Mouse (Mus musculus): ENCODE measurements around the gene Sox5.

Sox5 gene

DNA sequence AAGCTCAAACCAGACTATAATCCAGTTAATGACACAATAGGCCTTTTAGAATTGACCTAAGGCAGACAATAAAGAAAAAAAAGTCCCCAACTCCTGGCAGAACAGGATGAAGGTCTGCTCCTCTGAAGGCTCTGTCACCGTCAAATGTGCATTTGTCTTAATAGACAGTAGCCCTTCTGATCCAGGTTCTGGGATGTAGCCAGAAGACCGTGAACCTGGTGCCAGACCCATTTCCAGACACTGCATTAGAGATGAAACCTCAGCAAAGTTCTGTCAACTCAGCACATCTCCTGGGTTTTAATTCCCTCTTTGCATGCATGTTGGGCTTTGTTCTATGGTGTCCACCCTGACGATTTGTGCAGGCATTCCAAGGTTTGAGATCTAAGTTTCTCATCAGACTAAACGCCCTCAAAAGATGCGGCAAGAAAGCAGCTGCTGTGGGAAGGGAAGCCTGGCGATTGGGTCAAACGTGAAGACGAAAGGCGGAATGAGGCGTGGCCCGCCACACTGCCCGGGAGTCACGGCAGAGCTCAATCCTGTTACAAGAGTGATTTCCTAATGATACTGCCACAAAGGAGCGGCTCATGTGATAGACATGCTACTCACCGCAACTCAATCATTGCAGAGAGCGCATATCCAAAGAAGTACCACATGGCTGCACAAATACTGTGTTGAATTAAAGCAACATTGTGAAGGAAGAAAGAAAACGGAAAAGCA lies 394.1 kb downstream of the Sox5 start:
- no peak for DNase-seq

DNA sequence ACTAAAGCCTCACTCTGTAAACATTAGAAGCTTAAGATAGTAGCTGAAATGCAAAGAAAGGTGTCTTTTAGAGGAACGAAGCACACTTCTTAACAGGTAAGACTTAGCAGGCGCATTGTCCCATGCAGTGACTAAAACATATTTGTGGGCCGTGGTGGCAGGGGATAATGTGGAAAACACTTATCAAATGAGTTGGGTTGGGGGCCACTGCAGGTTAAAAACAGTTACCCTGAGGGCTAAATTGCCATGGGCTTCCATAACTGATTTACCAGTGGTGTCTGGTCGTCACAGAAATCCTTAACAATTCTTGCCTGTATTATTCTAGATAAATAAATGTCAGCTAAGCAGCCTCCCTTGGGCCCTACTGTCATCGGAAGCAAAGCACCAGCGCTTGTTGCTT lies 401.1 kb downstream of the Sox5 start:
- DNase-seq, result no peak

DNA sequence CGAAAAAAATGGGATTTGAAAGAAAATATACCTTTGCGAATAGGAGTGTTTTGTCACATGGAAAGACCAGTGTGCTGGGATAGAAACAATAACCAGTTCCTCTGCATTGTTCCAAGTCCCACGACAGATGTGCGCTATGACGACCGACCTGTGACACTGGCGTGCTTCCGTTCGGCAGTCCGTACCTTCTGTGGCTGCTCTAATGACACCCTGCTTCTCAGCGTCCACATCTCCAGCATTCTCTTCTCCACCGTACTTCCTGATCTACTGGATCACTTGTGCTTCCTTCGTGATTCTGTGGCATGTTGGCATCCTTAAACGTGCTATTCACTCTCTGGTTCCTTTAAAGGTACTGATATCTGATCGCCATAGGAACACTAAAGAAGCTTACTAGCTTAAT lies 401.6 kb downstream of the Sox5 start:
- DNase-seq, result no peak

DNA sequence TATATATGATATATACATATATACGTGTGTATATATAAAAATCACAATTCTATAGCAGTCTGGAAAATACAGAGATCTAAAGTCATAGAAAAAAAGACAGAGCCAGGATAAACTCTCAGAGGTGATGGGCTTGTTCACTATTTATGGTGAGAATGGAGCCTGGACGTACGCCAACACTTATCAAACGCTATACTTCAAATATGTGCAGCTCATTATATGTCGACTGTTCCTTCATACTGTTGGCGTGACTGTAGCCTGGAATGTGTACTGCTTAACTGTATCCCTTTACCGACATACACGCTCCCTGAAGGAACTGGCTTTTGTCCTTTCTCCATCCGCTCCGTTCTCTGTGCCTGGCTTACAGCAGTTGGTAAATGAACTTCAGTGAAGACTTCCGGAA lies 407.0 kb downstream of the Sox5 start:
- DNase-seq, result no peak

DNA sequence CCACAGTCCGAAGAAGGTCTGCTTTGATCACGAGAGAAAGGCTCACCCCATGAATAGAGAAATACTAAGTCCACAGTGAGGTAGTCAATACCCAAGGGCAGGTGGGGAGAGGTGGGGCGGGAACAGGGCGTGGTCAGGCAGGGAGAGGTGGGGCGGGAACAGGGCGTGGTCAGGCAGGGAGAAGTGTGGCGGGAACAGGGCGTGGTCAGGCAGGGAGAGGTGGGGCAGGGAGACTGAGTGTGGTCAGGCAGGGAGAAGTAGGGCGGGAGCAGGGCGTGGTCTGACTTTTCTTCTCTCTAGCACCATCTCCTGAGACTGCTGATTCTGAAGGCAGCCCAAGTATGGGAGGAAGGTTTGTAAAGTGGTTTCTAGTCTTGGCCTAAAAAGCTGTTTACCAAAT lies 411.1 kb downstream of the Sox5 start:
- DNase-seq, result no peak

DNA sequence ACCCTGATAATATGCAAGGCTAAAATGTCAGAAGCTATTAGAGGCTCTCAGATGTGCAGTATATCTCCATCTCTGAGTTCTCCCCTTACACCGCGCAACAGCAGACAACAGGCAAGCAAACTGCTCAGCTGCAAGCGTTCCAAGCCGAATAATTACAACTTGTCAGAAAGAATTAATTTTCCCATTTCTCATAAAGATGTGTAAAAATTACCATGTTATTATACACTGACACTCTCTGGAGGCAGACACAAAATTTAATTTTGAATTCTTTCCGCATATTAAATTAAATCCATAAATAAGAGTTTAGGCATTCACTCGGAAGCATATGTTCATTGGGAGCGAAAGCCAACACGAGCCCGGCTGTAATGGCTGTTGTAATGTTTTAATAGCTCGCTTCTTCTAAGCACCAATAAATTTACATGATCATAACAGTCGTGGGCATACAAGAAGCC lies 414.1 kb downstream of the Sox5 start:
- DNase-seq, result no peak

DNA sequence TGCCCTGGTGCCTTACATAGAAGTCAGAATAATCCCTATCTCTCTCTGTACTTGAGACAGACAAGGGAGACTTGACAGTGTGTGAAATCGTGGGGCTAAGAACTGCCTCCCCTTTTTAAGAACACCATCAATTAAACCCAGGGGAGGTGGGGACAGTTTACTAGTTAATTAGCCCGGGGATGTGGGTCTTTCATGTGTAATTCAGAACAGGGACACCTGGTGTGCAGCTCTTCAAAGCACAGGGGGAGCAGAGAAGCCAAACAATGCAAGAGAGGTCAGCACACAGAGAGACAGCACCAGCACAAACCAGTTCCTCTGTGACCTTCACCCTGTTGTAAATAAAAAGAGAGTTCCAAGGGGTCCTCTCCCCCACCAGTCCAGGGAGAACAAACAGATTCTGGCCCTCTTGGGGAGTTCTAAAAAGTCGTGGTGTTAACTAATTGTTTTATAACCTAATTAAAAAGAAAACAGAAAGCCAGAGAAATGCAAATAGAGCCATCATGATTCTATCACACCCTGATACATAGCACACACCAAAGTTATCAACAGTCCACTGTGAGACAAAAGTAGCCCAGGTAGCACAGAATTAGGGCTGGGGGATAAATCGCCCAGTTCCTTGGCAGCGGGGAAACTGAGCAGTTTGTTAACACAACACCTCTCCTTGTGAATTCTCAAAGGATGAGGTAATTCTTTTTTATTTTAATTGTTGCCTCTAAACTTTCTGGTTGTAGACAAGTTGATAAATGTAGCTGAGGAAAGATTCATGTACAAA lies 420.3 kb downstream of the Sox5 start:
- DNase-seq, result no peak

DNA sequence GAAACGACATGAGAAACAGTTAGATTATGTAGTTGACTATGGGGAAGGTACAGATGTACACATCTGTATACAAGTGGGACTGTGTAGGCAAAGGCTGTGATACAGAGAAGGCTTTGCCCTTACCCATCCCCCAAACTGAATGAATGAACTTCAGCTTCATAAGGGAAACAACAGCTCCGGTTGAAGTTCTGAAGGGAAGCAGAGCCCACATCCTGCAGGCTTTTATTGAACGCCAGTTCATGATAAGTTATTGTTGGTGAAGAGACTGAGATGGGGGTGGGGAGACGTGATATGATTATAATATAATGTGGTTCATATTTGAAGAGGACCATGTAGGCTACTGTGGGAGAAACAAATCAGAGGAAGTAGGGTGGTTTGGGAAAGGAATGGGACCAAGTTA lies 424.7 kb downstream of the Sox5 start:
- no peak for DNase-seq

DNA sequence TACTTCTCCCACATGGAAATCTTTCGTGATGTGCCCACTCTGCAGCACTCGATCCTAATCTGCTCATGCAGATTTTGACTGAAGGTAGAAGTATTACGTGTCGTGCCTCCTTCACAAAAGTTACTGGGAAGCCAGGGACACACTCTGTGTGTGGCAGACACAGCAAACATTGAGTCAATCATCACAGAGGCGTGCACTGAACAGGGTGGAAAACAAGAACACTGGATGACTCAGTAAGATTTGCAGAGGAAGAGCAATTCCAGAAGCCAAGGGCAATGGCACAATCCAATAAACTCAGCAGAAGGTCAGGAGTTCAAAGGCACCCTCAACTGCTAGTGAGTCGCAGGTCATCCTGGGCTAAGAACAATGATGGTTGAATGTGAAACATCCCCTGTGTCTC lies 430.7 kb downstream of the Sox5 start:
- DNase-seq, result no peak

DNA sequence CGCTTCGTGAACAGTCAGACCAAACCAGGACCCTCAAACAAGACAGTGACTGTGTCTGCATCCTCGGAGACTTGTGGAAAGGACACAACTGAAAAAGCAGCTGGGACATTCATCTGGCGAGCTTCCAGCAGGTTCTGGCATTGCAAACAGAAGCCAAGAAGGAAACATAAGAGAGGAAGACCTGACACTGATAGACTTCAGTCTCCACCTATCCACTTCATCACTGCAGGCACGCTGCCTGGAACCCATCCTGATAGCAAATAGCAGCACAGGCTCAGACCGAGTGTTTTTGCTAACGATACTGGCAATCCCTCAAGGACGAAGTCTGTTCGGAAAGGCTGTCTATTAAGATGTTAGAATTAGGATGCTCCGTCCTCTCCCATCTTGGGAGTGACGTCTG lies 438.4 kb downstream of the Sox5 start:
- DNase-seq, result peak; percentile 9

DNA sequence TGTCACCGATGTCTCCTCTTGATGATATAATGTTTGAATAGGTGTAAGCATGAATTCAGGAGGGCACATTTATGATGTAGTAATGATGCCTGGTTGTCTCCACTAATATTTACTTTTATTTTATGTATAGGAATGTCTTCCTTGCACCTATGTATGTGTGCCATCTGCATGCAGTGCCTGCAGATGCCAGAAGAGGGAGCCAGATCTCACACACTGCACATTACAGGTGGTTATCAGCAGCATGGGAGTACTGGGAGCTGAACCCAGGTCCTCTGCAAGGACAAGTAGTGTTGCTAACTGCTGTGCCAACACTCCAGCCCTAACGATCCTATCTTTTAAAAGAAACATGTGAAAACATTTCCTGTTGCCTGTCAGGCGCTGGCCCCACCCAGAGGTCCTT lies 442.2 kb downstream of the Sox5 start:
- no peak for DNase-seq

DNA sequence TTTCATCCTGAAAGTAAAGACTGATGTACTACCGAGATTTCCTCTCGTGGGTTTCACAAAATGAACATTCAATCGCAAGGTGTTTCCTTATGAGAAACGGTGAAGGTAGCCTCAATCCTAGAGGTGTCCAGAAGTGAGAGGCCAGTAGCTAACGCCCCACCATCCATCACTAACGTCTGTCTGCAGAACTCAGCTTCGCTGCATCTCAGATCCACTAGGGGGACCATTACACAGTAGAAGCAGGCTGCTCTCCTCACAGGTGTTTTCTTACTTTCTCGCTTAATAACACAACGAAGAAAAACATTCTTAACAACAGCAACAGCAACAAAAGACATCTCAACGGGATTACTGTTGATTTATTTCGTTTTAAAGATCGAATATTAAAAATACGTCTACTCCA lies 442.8 kb downstream of the Sox5 start:
- DNase-seq, result peak; percentile 25

DNA sequence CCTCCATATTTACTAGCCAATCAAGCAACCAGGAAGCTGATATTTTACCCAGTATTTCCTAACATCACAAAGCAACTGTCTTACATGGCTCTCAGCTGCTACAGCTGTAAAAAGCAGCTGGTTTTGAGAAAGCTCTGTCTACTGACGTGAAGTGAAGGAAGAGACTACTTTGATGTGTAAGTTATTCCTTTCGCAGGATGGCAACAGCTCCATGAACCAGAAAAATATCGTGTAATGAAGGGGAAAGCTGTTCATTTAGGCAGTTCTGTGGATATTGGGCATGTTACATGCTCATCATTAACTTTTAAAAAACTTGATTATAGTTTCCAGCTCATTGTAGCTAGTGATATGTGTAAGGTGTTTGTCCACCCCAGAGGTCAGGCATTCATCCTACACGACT lies 443.6 kb downstream of the Sox5 start:
- no peak for DNase-seq

DNA sequence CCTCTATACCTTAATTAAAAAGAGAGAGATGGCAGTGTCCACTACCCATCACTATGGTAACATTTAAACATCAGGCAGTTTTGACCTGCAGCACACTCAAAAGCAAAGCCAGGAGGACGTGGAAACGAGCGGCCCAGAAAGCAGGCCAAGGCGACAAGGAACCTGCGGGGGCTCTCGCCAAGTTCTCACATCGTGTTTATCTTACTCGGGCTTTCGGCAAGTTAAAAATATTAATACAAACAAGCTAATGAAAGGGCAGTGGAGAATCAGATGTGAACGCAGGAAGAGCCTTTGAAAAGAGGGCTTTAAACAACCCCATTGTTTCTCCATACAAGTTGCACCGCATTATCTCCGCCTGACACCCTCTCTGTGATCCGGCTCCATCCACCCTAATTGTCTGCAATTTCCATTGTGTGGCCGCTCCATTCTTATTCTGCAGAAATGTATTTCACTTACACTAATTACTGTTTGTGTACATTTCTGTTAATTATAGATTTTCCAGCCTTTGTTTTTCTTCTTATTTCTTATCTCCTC lies 444.3 kb downstream of the Sox5 start:
- DNase-seq, result no peak

DNA sequence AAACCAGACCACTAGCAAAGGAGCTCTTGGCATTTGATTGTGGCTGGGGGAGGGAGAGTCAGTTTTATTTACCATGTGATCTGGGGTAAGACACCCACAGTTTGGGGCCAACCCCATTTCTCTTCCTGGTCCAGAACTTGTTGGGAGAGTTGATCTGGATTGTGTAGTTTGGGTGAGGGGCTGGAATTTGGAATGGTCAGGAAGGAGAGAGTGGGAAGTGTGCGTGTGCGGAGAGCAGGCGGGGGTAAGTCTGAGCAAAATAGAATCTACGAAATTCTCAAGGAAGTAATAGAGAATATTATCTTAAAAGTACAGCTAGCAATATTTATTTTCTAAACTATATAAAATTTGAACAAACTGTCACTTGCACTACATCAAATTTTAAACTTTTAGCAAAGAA lies 445.0 kb downstream of the Sox5 start:
- no peak for DNase-seq

DNA sequence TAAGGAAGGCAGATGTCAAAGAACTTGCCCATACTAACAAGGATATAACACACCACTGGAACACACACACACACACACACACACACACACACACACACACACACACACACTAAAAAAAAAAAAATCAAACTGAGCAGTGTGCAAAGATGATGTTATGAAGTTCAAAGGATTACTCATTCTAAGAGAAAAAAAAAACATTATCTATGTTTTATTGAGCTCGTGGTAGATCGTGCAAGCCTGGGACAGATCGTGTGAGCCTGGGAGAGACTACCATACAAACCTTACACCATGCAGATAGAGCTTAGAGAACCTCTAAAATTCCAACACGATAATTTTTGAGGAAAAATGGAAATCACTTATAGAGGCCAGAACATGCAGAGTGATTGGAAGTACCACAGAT lies 448.6 kb downstream of the Sox5 start:
- no peak for DNase-seq

DNA sequence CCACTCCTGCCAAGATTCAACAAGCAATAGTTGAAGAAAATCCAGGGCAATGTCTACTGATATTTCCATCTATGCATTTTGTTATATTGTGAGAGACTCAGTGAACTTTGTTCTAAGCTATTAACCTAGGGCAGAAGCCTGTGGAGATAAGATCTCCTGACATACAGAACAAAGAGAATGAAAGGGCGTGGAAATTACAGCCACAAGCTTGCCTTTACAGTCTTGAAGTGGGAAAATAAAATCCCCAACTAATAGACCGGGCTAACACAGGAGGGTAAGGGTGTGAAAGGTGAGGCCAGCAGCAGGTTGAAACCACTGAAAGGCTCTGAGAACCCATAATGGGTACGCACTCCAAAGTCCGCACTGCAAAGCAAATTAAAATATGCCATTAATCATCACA lies 449.8 kb downstream of the Sox5 start:
- no peak for DNase-seq

DNA sequence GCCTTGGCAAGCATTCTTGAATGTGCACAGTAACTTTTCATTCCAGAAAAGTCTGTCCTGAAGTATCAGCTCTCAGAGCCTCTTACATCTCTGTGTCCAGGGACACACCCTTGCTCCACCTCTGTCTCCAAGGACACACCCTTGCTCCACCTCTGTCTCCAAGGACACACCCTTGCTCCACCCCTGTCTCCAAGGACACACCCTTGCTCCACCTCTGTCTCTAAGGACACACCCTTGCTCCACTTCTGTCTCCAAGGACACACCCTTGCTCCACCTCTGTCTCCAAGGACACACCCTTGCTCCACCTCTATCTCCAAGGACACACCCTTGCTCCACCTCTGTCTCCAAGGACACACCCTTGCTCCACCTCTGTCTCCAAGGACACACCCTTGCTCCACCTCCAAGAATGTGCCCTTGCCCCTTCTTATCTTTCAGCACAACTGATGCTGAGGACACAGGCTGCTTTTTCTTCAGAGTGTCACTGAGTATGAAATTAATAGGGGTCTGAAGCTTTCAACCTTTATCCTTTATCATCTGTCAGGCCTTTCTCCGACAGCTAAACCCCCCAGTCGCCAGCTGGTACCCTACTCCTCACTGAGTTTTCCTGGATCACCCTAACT lies 452.4 kb downstream of the Sox5 start:
- DNase-seq, result no peak

DNA sequence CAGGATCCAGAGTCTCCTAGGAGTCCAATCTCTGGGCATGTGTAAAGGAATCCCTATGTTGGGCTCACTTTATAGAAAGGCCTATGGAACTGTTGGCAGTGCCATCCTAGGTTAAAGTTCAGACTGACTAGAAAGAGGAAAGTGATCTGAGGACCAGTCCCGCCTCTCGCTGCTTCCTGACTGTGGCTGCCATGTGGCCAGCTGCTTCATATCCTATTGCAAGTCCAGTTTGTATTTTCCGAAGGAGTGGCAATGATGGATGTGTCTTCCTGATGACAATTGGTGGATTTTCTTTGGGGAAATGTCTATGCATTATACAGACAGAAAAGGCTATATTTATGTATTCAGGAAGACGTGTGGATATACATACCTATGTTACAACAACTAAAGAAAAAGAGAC lies 453.0 kb downstream of the Sox5 start:
- no peak for DNase-seq

DNA sequence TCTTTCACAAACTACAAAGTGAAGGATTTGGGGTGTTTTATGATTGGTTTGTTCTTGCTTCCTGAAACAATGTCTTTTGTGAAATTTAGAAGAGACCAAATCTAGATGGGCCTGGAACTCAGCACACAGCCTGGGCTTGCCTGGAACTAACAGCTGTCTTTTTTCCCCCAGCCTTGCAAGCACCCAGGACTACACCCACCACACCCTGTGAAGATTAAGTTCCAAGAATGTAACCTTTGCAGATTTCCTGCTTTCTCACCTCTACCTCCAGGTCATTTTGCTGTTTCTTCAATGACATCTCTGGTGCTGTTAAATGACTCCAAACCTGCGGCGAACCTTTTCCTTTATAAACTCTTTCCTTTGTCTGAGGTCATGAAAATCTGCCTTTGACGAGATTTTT lies 455.0 kb downstream of the Sox5 start:
- no peak for DNase-seq

DNA sequence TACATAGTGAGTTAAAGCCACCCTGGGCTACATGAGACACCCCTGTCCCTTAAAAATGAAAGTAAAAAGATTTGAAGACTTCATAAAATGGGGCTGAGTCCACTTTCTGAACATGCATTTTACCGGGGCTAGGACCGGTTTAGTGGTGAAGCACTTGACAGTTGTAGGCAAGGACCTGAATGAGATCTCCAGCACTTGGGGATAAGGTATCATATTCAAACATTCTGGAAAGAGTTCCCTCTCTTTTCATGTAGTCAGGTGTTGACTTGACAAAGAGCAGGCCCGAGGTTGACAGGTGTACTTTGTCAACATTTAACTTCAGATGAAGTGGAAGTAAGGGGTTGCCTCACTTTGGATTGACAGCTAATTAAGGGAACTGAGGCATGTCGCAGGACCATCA lies 458.4 kb downstream of the Sox5 start:
- no peak for DNase-seq

DNA sequence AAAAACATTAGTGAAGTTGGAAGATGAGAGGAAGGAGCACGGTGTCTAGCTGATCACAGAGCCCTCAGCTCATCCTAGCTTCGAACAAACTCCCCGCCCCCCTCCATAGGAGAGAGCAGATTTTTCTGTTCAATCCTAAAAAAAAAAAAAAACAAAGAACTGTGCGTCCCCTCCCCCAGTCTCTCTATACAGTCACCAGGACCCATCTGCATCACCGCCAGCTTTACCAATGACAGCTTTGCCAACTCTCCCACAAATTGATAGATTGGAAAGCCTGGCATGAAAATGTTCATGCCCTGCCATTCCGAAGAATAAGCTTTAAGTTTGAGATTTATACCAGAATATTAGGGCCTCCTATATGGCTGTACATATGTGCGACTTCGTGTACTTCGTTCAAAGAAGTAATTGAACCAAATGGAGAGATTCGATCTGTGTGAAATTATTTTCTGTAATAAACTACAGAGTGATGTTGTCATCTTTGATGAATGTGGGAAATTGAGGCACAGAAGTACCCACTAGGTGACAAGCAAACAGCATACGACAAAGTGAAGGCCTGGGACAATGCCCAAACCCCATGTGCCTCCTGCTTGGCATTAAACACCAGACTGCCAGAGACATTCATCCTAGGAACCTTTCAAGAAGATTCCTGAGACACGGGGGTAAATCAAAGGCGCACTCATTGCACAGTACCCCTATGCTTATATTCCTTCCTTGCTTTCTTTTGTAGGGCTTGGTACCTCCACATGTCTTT lies 459.3 kb downstream of the Sox5 start:
- no peak for DNase-seq

DNA sequence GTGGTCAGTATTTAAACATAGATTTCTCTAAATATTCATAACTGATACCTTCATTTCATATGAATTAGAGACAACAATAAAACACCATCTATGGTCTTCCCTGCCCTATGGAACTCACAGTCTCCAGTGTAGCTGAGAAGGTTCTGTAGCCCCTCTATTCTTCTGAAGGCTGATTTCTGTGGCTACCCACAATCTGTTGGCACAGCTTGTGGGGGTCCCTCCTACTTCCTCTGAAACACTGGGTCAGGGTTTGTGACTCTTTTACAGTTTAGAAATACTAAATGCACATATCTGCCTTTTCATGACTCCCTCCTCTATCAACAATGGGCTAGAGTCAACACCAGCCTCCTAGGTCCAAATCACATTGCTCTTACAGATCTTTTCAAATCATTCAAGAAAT lies 461.4 kb downstream of the Sox5 start:
- no peak for DNase-seq
